ENCODE assay signal across 9 mouse cellular contexts in the genomic region with DNA sequence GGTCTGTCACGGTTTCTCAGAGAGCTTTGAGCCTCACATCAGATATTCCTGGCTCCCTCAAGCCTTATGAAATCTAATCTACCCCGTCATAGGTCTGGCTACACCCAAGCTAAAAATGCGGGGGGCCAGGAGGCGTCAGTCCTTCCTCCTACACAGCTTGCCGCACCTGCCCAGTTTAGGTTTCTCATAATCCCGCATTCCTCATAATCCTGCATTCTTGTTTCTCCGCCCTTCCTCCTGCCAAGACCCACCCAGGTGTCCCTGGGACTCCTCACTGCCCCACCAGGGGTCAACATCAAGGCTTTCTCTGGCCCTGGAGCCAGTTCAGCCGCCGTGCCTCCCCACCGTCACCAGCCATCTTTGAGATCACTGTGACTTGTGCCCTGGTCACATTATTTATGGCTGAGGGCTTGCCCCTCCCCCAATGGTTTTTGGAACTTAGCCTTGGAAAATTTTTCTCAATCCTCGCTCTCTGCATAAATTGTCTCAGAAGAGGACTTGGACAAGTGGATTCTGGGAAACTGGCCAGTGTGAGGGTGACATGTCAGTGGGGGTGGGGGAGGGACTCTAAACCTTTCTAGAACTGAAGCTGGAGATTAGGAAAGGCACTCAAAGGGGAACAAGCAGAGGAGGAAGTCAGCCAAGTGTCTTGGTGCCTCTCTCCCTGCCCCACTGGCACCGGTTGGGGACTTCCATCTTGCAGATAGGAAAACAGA. TPM values are rescaled to one million over a fixed set of nuclear protein-coding genes. Genes with fewer than 3 reads are reported as not detected.
DNase-seq lines count a peak whose midpoint lies in the region; ATAC-seq and TF ChIP-seq lines count a peak whose summit lies in the region.
"Had no signal": no experiment of that assay in that cellular context is flagged by ENCODE, and none has a peak within 500 bp of the region (broad histone marks: within the 10 kb centered on the region; RNA-seq: fewer than 3 reads in every experiment).

No protein-coding gene starts in this region.

- H3K4me1 ChIP-seq in kidney, postnatal 0 days (replicated peaks; ENCODE audit: insufficient read depth, low read length) = peaks cover 25% of the 10 kb centered on the region
- peaks cover 29% of the 10 kb centered on the region for H3K4me1 ChIP-seq in lung, embryonic 14.5 days (ENCODE audit: insufficient read depth)

- no peaks in the 10 kb centered on the region for H3K9me3 ChIP-seq in kidney, postnatal 0 days (replicated peaks; ENCODE audit: low read length)
- no peaks in the 10 kb centered on the region for H3K9me3 ChIP-seq in lung, embryonic 14.5 days (ENCODE audit: low read depth, low read length)
- H3K9me3 ChIP-seq: liver, embryonic 13.5 days had no signal

- 25% methylated on average over 12 of the region's 12 CpGs for WGBS in kidney, postnatal 0 days
- WGBS in lung, embryonic 14.5 days = 32% methylated on average over 12 of the region's 12 CpGs

- no peaks in the 10 kb centered on the region for H3K27me3 ChIP-seq in kidney, postnatal 0 days (ENCODE audit: insufficient read depth, low read length)
- no peaks in the 10 kb centered on the region for H3K27me3 ChIP-seq in lung, embryonic 14.5 days (ENCODE audit: insufficient read depth, low read length)

- no peak for TF ChIP-seq CTCF in kidney, postnatal 0 days (IDR thresholded peaks at IDR 0.05; ENCODE audit: low read depth)
- TF ChIP-seq CTCF in lung, embryonic 14.5 days (IDR thresholded peaks at IDR 0.05; ENCODE audit: low read depth) = no peak

- H3K36me3 ChIP-seq in kidney, postnatal 0 days (ENCODE audit: insufficient read depth, low read length) = no peaks in the 10 kb centered on the region
- H3K36me3 ChIP-seq in lung, embryonic 14.5 days (ENCODE audit: insufficient read depth) = no peaks in the 10 kb centered on the region
- H3K36me3 ChIP-seq: liver, embryonic 13.5 days had no signal

- no peak overlapping the region for H3K4me3 ChIP-seq in kidney, postnatal 0 days (replicated peaks; ENCODE audit: low read depth, low read length)
- no peak overlapping the region for H3K4me3 ChIP-seq in lung, embryonic 14.5 days (ENCODE audit: low read depth, low read length)
- H3K4me3 ChIP-seq: liver, embryonic 13.5 days had no signal

- H3K9ac ChIP-seq in kidney, postnatal 0 days (ENCODE audit: low read depth, low read length) = no peak overlapping the region
- H3K9ac ChIP-seq in lung, embryonic 14.5 days = no peak overlapping the region
- H3K9ac ChIP-seq: liver, embryonic 13.5 days had no signal

- H3K27ac ChIP-seq in kidney, postnatal 0 days = peak overlapping the region; percentile 70
- H3K27ac ChIP-seq in lung, embryonic 14.5 days (ENCODE audit: low read depth) = peak overlapping the region; percentile 50
- H3K27ac ChIP-seq: liver, embryonic 13.5 days had no signal

- ATAC-seq in granulocyte monocyte progenitor cell, adult 5-6 weeks (replicated peaks; ENCODE audit: poor library complexity, severe bottlenecking) = peak; percentile 72
- no peak; the same call in 1 of the 2 replicates for ATAC-seq in kidney, postnatal 0 days (replicated peaks; ENCODE audit: low FRiP score, low read depth)
- peak; percentile 37 for ATAC-seq in lung, embryonic 14.5 days (ENCODE audit: insufficient read depth)

- peak; percentile 80 for DNase-seq in right cerebral cortex, adult 18-20 months
- no peak for DNase-seq in right cerebral cortex, postnatal 14 days
- peak; percentile 84 for DNase-seq in cerebellum, adult 8-10 months
- peak; percentile 67 for DNase-seq in kidney, postnatal 0 days (ENCODE audit: low spot score)
- DNase-seq in lung, embryonic 14.5 days = peak; percentile 91
- peak; percentile 83 for DNase-seq in telencephalon, adult 2 months (ENCODE audit: low read depth, low spot score)
- no peak for DNase-seq in natural killer cell, adult 2 months (ENCODE audit: low spot score in 2 of 2)
- DNase-seq: liver, embryonic 13.5 days had no signal

- H3K4me2 ChIP-seq in kidney, postnatal 0 days (ENCODE audit: low read length) = peak overlapping the region; percentile 3; the same call in 1 of the 2 replicates
- peak overlapping the region; percentile 25 for H3K4me2 ChIP-seq in lung, embryonic 14.5 days
- H3K4me2 ChIP-seq: liver, embryonic 13.5 days had no signal

RNA-seq across cellular contexts. Expression of a gene that starts 23.2 kb away (rescaled TPM):
- 3.1 and 3.6 TPM in 2 replicates for total RNA-seq in granulocyte monocyte progenitor cell, adult 5-6 weeks (2014; fragmentation: Nextera tagmentation)
- total RNA-seq in granulocyte monocyte progenitor cell, adult 5-6 weeks (2017) = 2.9 and 4.2 TPM in 2 replicates
- polyA plus RNA-seq in kidney, postnatal 0 days (2015; fragmentation: Nextera tagmentation; extraction: Ambion mirVana) = 16.1 and 16.3 TPM in 2 replicates
- polyA plus RNA-seq in lung, embryonic 14.5 days (2014; fragmentation: Nextera tagmentation; extraction: Ambion mirVana) = 13.2 and 16.1 TPM in 2 replicates

RNA-seq across cellular contexts. Expression of a gene that starts 30.3 kb away (rescaled TPM):
- total RNA-seq in granulocyte monocyte progenitor cell, adult 5-6 weeks (2014; fragmentation: Nextera tagmentation) = not detected in 2 replicates
- 0.17 TPM in 1 of 2 replicates, not detected in the other for total RNA-seq in granulocyte monocyte progenitor cell, adult 5-6 weeks (2017)
- 0.26 and 0.36 TPM in 2 replicates for polyA plus RNA-seq in kidney, postnatal 0 days (2015; fragmentation: Nextera tagmentation; extraction: Ambion mirVana)
- polyA plus RNA-seq in lung, embryonic 14.5 days (2014; fragmentation: Nextera tagmentation; extraction: Ambion mirVana) = 1.4 and 1.5 TPM in 2 replicates

RNA-seq across cellular contexts. Expression of a gene that starts 40.1 kb away (rescaled TPM):
- total RNA-seq in granulocyte monocyte progenitor cell, adult 5-6 weeks (2014; fragmentation: Nextera tagmentation) = 5.0 and 13.4 TPM in 2 replicates
- total RNA-seq in granulocyte monocyte progenitor cell, adult 5-6 weeks (2017) = 0.26 and 7.5 TPM in 2 replicates
- polyA plus RNA-seq in kidney, postnatal 0 days (2015; fragmentation: Nextera tagmentation; extraction: Ambion mirVana) = 6.5 and 8.0 TPM in 2 replicates
- 11.0 and 14.4 TPM in 2 replicates for polyA plus RNA-seq in lung, embryonic 14.5 days (2014; fragmentation: Nextera tagmentation; extraction: Ambion mirVana)

Comparison
In these comparisons a context has a peak if more than half of its experiments do, and no peak if none do; other contexts are left out.
1. DNase-seq: peak in right cerebral cortex, adult 18-20 months (single experiment), cerebellum, adult 8-10 months (single experiment), kidney, postnatal 0 days (single experiment), lung, embryonic 14.5 days (single experiment) and telencephalon, adult 2 months (single experiment); none in right cerebral cortex, postnatal 14 days (single experiment) and natural killer cell, adult 2 months (0 of 2).